ENCODE assay signal across 8 mouse cellular contexts in genomic region chr9:53771344-53772021, GRCm38 (mm10). TPM values are rescaled to one million over a fixed set of nuclear protein-coding genes. Genes with fewer than 3 reads are reported as not detected.
DNase-seq lines count a peak whose midpoint lies in the region; ATAC-seq lines count a peak whose summit lies in the region.

Slc35f2 (plus strand) TSS chr9:53771538.

- H3K4me3 ChIP-seq in embryonic facial prominence, embryonic 10.5 days = peak within 1 kb of the TSS; percentile 65
- H3K4me3 ChIP-seq in liver, embryonic 15.5 days (replicated peaks) = peak within 1 kb of the TSS; percentile 52
- H3K4me3 ChIP-seq in neural tube, embryonic 13.5 days = peak within 1 kb of the TSS; percentile 62

- no peaks in the 10 kb centered on the region; the same call in 1 of the 2 replicates for H3K9me3 ChIP-seq in embryonic facial prominence, embryonic 10.5 days
- H3K9me3 ChIP-seq in liver, embryonic 15.5 days (replicated peaks) = 0 out of 2 replicates have a peak, but pooled peaks cover 4% of the 10 kb centered on the region
- 0 out of 2 replicates have a peak, but pooled peaks cover 8% of the 10 kb centered on the region for H3K9me3 ChIP-seq in neural tube, embryonic 13.5 days

- H3K36me3 ChIP-seq in embryonic facial prominence, embryonic 10.5 days (replicated peaks) = no peaks in the 10 kb centered on the region
- no peaks in the 10 kb centered on the region for H3K36me3 ChIP-seq in liver, embryonic 15.5 days (replicated peaks)
- H3K36me3 ChIP-seq in neural tube, embryonic 13.5 days = no peaks in the 10 kb centered on the region

- H3K4me1 ChIP-seq in embryonic facial prominence, embryonic 10.5 days = peaks cover 17% of the 10 kb centered on the region
- H3K4me1 ChIP-seq in liver, embryonic 15.5 days (replicated peaks) = 0 out of 2 replicates have a peak, but pooled peaks cover 7% of the 10 kb centered on the region
- H3K4me1 ChIP-seq in neural tube, embryonic 13.5 days (replicated peaks) = peaks cover 11% of the 10 kb centered on the region

- peak within 1 kb of the TSS; percentile 70 for H3K27ac ChIP-seq in embryonic facial prominence, embryonic 10.5 days (replicated peaks)
- no peak within 1 kb of the TSS for H3K27ac ChIP-seq in liver, embryonic 15.5 days (replicated peaks)
- H3K27ac ChIP-seq in neural tube, embryonic 13.5 days (replicated peaks) = no peak within 1 kb of the TSS

- H3K27me3 ChIP-seq in embryonic facial prominence, embryonic 10.5 days (replicated peaks; ENCODE audit: low read depth, poor library complexity, severe bottlenecking) = peaks cover 48% of the 10 kb centered on the region
- H3K27me3 ChIP-seq in liver, embryonic 15.5 days = peaks cover 43% of the 10 kb centered on the region
- H3K27me3 ChIP-seq in neural tube, embryonic 13.5 days = peaks cover 36% of the 10 kb centered on the region

- under 1% methylated on average over 50 of the region's 50 CpGs for WGBS in embryonic facial prominence, embryonic 10.5 days
- WGBS in liver, embryonic 15.5 days (ENCODE audit: insufficient replicate concordance) = under 1% methylated on average over 50 of the region's 50 CpGs
- under 1% methylated on average over 50 of the region's 50 CpGs for WGBS in neural tube, embryonic 13.5 days

- ATAC-seq in liver, embryonic 15.5 days (ENCODE audit: insufficient read depth) = no peak
- ATAC-seq in neural tube, embryonic 13.5 days (ENCODE audit: low read depth) = peak; percentile 86

- intact Hi-C loops in heart, postnatal 10 days (cut with DNase I) = no loop called here

- peak; percentile 44 for DNase-seq in urinary bladder, adult 2 months (ENCODE audit: low spot score)
- DNase-seq in urinary bladder, postnatal 10 days (ENCODE audit: low spot score) = no peak
- DNase-seq in embryonic facial prominence, embryonic 10.5 days (ENCODE audit: low spot score) = peak; percentile 73
- peak; percentile 19 to 20 for DNase-seq in heart, postnatal 10 days
- peak; percentile 72 to 82 for DNase-seq in kidney, postnatal 36 days
- DNase-seq in thymus, adult 18-20 months = peak; percentile 55 to 58

- peak within 1 kb of the TSS; percentile 72 for H3K4me2 ChIP-seq in liver, embryonic 15.5 days
- H3K4me2 ChIP-seq in neural tube, embryonic 13.5 days = peak within 1 kb of the TSS; percentile 93

- H3K9ac ChIP-seq in liver, embryonic 15.5 days = no peak within 1 kb of the TSS
- H3K9ac ChIP-seq in neural tube, embryonic 13.5 days = peak within 1 kb of the TSS; percentile 73

RNA-seq across cellular contexts. Expression of gene Slc35f2, which starts in this region (rescaled TPM):
- 6.5 and 7.0 TPM in 2 replicates for polyA plus RNA-seq in urinary bladder, adult 2 months (2012; rRNA removed)
- polyA plus RNA-seq in embryonic facial prominence, embryonic 10.5 days (2016; fragmentation: Nextera tagmentation; extraction: Ambion mirVana) = 7.0 and 7.7 TPM in 2 replicates
- total RNA-seq in heart, postnatal 10 days (2021) = under 1 TPM in 1 of 2 experiments, not detected in 1; 0.29 TPM
- 0.26 and 0.33 TPM in 2 replicates for polyA plus RNA-seq in liver, embryonic 15.5 days (2015; fragmentation: Nextera tagmentation; extraction: Ambion mirVana)
- polyA plus RNA-seq in neural tube, embryonic 13.5 days (2015; fragmentation: Nextera tagmentation; extraction: Ambion mirVana) = 16.3 and 17.0 TPM in 2 replicates

Comparison
In these comparisons a context has a peak if more than half of its experiments do, and no peak if none do; other contexts are left out.
1. Peak in DNase-seq in heart, postnatal 10 days; RNA of the gene not detected or under 1 TPM.